Comparison of ENCODE assay signal across 8 mouse cellular contexts in the genomic region with DNA sequence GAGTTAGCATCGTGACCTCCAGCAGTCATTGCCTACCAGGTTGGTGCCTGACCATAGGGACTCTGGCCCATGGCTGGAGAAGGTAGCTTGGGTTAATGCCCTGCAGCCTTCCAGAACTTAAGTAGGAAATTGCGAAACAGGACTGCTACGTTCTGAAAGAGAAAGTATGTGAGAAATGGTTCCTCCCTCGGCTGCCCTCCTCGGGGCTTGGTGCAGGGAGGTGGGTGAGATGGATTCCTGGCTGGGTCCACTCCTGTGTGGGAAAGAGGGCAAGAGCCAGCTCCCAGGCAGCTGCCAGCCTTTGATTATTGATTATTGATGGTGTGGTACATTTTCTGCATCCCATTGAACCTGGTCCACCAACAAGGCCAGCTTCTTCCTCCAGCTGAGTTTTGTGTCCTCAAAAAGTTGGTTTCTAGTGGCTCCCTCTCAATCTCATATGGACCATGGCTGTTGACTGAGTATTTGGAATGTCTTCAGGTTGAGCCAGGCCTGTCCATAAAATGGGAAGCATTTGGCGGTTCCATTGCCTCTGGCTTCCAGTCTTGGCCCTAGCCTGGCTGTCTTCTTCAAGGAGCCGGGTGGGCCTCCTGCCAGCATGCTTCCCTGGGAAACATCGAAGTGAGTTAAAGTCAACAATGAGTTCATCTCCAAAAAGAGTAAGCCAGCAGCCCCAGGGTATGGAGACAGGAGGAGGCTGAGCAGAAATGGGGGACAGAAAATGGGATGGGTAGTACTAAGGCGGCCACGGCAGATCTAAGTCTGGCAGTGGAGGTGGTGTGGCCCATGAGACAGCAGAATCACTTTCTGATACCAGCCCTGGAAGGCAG. TPM values are rescaled to one million over a fixed set of nuclear protein-coding genes. Genes with fewer than 3 reads are reported as not detected.
A peak's percentile ranks its signal among the peaks of the same experiment; 100 is the strongest.
DNase-seq lines count a peak whose midpoint lies in the region; ATAC-seq lines count a peak whose summit lies in the region.

A gene (plus strand): TSS at position 780 of the 830 bp plus-strand sequence.

- no peak for DNase-seq in neural tube, embryonic 11.5 days (ENCODE audit: low spot score)
- DNase-seq in neural tube, embryonic 10.5 days (ENCODE audit: extremely low spot score, low spot score): no peak
- DNase-seq in heart, adult 9 months (ENCODE audit: low spot score in 2 of 2): peak; percentile 21 to 46
- DNase-seq in layer of hippocampus, postnatal 25 days (ENCODE audit: extremely low spot score in 1 of 2, low spot score in 1 of 2): no peak
- peak; percentile 65 for DNase-seq in lung, postnatal 36 days
- DNase-seq in urinary bladder, postnatal 25 days (ENCODE audit: low spot score): peak; percentile 30

- H3K4me2 ChIP-seq in neural tube, embryonic 11.5 days (ENCODE audit: low read depth): no peak within 1 kb of the TSS
- H3K4me2 ChIP-seq in embryonic facial prominence, embryonic 12.5 days (replicated peaks): no peak within 1 kb of the TSS

- H3K9ac ChIP-seq in neural tube, embryonic 11.5 days (ENCODE audit: low read length): no peak within 1 kb of the TSS
- no peak within 1 kb of the TSS for H3K9ac ChIP-seq in embryonic facial prominence, embryonic 12.5 days

- ATAC-seq in neural tube, embryonic 11.5 days (ENCODE audit: insufficient read depth, low FRiP score, low TSS enrichment): no peak
- no peak for ATAC-seq in embryonic facial prominence, embryonic 12.5 days (ENCODE audit: insufficient number of reproducible peaks, insufficient read depth, low FRiP score, low TSS enrichment)
- no peak for ATAC-seq in frontal cortex, adult (ENCODE audit: low TSS enrichment)

- H3K36me3 ChIP-seq in neural tube, embryonic 11.5 days (ENCODE audit: control insufficient read depth, insufficient read depth, low read length): no peaks in the 10 kb centered on the region
- H3K36me3 ChIP-seq in embryonic facial prominence, embryonic 12.5 days: no peaks in the 10 kb centered on the region

- no peak within 1 kb of the TSS for H3K4me3 ChIP-seq in neural tube, embryonic 11.5 days (ENCODE audit: low read depth, low read length)
- H3K4me3 ChIP-seq in embryonic facial prominence, embryonic 12.5 days: no peak within 1 kb of the TSS

- no peak within 1 kb of the TSS for H3K27ac ChIP-seq in neural tube, embryonic 11.5 days (ENCODE audit: low read depth, low read length)
- no peak within 1 kb of the TSS for H3K27ac ChIP-seq in embryonic facial prominence, embryonic 12.5 days

- H3K27me3 ChIP-seq in neural tube, embryonic 11.5 days (ENCODE audit: control insufficient read depth, insufficient read depth, low read length): no peaks in the 10 kb centered on the region
- 0 out of 2 replicates have a peak, but pooled peaks cover 7% of the 10 kb centered on the region for H3K27me3 ChIP-seq in embryonic facial prominence, embryonic 12.5 days

- no peaks in the 10 kb centered on the region for H3K9me3 ChIP-seq in neural tube, embryonic 11.5 days (ENCODE audit: control insufficient read depth, low read length)
- no peaks in the 10 kb centered on the region for H3K9me3 ChIP-seq in embryonic facial prominence, embryonic 12.5 days

- no peaks in the 10 kb centered on the region for H3K4me1 ChIP-seq in neural tube, embryonic 11.5 days (ENCODE audit: control insufficient read depth, insufficient read depth, low read length)
- no peaks in the 10 kb centered on the region for H3K4me1 ChIP-seq in embryonic facial prominence, embryonic 12.5 days

- WGBS in neural tube, embryonic 11.5 days: 88% methylated on average over 10 of the region's 10 CpGs
- WGBS in embryonic facial prominence, embryonic 12.5 days: 84% methylated on average over 10 of the region's 10 CpGs

RNA-seq across cellular contexts. Expression of the gene that starts here (rescaled TPM):
- 86.6 and 88.5 TPM in 2 replicates for polyA plus RNA-seq in neural tube, embryonic 11.5 days (2014; fragmentation: Nextera tagmentation; extraction: Ambion mirVana)
- 101 and 105 TPM in 2 replicates for polyA plus RNA-seq in embryonic facial prominence, embryonic 12.5 days (2016; fragmentation: Nextera tagmentation; extraction: Ambion mirVana)
- 10 to 100 TPM; 54.3 to 66.8 TPM for total RNA-seq in layer of hippocampus, postnatal 25 days (2021)

Comparison
In these comparisons a context has a peak if more than half of its experiments do, and no peak if none do; other contexts are left out.
1. DNase-seq: peak in heart, adult 9 months (2 of 2), lung, postnatal 36 days (single experiment) and urinary bladder, postnatal 25 days (single experiment); none in neural tube, embryonic 11.5 days (single experiment), neural tube, embryonic 10.5 days (single experiment) and layer of hippocampus, postnatal 25 days (0 of 2).